Mouse (Mus musculus): ENCODE results near the gene Tedc2.

- TF ChIP-seq FLI1 (IDR thresholded peaks at IDR 0.05; ENCODE audit: low read length) (no peak), GATA1 (IDR thresholded peaks at IDR 0.05; ENCODE audit: borderline replicate concordance, low read length) (no peak)
These were observed 51.2 kb downstream of the Tedc2 start, which contains the start of gene Atp6v0c for GRCm38 (mm10) chr17:24169317-24170065.
